Mouse (Mus musculus): ENCODE results near the gene Dock2. TPM values are rescaled to one million over a fixed set of nuclear protein-coding genes. Genes with fewer than 3 reads are reported as not detected.
A peak's percentile ranks its signal among the peaks of the same experiment; 100 is the strongest.

The Dock2 gene
- polyA plus RNA-seq, 1 experiment from 2014 or later, result 1.5 TPM

DNA sequence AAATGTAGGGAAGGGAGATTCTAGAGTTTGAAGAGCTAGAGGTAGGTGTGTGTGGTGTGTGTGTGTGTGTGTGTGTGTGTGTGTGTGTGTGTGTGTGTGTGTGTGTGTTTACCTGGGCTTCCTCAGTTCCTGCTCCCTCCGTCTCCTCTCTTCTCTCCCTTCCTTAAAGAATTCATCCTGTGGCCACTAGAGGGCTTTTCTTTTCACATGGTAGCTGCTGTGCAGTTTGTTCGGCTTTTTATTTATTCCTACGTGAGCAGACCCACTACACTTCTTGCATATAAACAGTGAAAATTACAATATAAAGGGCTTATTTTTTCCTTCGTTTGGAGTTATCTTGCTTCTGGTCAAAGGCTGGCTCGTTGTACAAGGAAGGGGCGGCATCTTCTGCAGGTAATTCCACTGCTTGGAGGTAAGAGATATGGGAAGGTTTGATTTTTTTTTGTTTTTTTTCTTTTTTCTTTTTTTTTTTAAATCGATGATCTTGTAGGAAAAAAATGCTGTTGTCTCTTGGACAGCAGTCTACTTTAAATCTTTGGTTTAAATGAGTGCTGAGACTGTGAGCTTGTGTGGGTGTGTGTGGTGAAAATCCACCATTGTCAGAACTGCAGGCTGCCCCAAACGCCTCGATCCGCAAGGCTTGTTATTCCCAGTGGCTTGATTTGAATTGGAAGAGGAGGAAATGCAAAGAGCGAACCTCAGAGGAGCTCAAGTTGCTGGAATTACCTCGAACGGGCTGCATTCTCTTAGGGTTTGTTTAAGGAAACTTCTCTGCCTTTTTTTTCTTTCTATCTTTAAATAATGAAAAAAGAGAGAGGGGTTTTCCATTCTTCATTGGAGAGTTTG is 468.9 kb downstream of the Dock2 start, which contains the start of gene Fam196b:
Fam196b (plus strand) TSS at position 289 of the 846 bp plus-strand sequence.
- 4% methylated on average over 13 of the region's 13 CpGs for WGBS
- no peak; the same call in 1 of the 2 replicates for ATAC-seq (ENCODE audit: insufficient read depth)
- no peaks in the 10 kb centered on the region for H3K36me3 ChIP-seq (ENCODE audit: insufficient read depth)
- no peaks in the 10 kb centered on the region for H3K27me3 ChIP-seq (ENCODE audit: insufficient read depth, low read length)
- TF ChIP-seq CTCF (IDR thresholded peaks at IDR 0.05; ENCODE audit: low read depth), result peak; percentile 71
- H3K4me3 ChIP-seq (ENCODE audit: low read depth, low read length), result peak within 1 kb of the TSS; percentile 19; the same call in 1 of the 2 replicates
- DNase-seq, result peak; percentile 80
- H3K27ac ChIP-seq (ENCODE audit: low read depth), result no peak within 1 kb of the TSS
- H3K4me1 ChIP-seq (ENCODE audit: insufficient read depth), result no peaks in the 10 kb centered on the region
- H3K9me3 ChIP-seq (ENCODE audit: low read depth, low read length), result no peaks in the 10 kb centered on the region
- peak within 1 kb of the TSS; percentile 20; the same call in 1 of the 2 replicates for H3K9ac ChIP-seq
- peak within 1 kb of the TSS; percentile 55 for H3K4me2 ChIP-seq

DNA sequence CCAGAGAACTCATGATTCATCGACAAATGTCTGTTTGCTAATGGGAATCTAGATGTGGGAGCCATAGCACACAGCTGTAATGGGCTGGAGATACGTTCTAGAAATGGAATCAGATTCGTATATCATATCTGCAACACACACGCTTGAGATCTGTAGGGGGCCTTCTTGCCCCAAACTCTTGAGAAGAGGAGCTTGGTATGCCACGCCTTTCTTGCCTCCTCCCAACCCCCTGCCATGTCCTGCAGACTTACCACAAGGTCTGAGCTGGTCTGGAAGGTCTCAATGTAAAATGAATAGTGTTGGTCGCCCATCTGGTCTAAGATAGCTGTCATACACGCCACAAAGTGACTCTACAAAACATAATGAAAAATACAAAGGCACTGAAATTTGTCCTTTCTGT is 471.5 kb downstream of the Dock2 start:
- Histone ChIP-seq H3K27ac (ENCODE audit: low read depth) (no peak overlapping the region), H3K36me3 (ENCODE audit: insufficient read depth) (no peaks in the 10 kb centered on the region), H3K9ac (no peak overlapping the region), H3K4me2 (no peak overlapping the region), H3K9me3 (ENCODE audit: low read depth, low read length) (no peaks in the 10 kb centered on the region), H3K27me3 (ENCODE audit: insufficient read depth, low read length) (no peaks in the 10 kb centered on the region), H3K4me1 (ENCODE audit: insufficient read depth) (no peaks in the 10 kb centered on the region), H3K4me3 (ENCODE audit: low read depth, low read length) (no peak overlapping the region)
- 64% methylated on average over 7 of the region's 7 CpGs for WGBS
- no peak for DNase-seq
- ATAC-seq (ENCODE audit: insufficient read depth), result no peak
- TF ChIP-seq CTCF (IDR thresholded peaks at IDR 0.05; ENCODE audit: low read depth), result no peak

DNA sequence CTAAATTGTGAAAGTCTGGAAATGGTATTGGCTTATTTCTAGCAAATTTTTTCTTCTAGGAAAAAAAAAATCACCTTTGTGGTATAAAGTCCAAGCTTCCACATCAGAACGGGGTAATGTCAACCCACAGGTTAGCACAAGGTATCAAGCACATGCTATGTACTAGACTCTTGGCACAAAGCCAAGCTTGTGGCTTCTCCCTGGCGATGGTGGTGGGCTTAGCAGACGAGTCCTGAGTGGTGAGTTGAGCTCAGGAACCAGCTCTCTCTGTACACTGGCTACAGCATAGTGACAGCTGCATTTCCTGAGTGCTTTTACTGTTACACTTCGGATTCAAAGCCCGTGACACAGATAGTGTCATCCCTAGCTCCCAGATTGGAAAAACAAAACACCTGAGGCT is 472.0 kb downstream of the Dock2 start:
- H3K36me3 ChIP-seq (ENCODE audit: insufficient read depth), result no peaks in the 10 kb centered on the region
- TF ChIP-seq CTCF (IDR thresholded peaks at IDR 0.05; ENCODE audit: low read depth), result no peak
- H3K27me3 ChIP-seq (ENCODE audit: insufficient read depth, low read length), result no peaks in the 10 kb centered on the region
- ATAC-seq (ENCODE audit: insufficient read depth) (no peak), DNase-seq (no peak)
- no peak overlapping the region for H3K4me2 ChIP-seq
- H3K9me3 ChIP-seq (ENCODE audit: low read depth, low read length), result no peaks in the 10 kb centered on the region
- H3K4me3 ChIP-seq (ENCODE audit: low read depth, low read length), result no peak overlapping the region
- WGBS, result 43% methylated on average over 5 of the region's 5 CpGs
- no peaks in the 10 kb centered on the region for H3K4me1 ChIP-seq (ENCODE audit: insufficient read depth)
- no peak overlapping the region for H3K9ac ChIP-seq
- no peak overlapping the region for H3K27ac ChIP-seq (ENCODE audit: low read depth)

DNA sequence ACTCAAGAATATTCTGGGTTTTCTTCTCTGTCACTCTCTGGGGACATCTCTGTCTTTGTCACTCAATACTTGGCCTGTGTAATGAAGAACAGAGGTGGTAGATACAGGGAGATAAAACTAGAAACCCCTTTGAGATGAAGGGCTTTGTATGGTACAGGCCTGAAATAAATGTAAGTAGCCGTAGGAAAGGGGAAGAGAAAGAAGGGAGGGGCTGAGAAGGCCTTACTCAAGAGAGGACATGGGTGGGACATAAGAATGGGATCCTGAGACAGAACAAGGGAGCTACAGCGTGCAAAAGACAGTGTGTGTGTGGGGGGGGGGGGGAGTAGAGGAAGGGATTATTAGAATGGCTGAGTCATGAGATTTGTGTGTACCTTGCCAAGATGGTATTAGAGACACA is 474.3 kb downstream of the Dock2 start:
- H3K4me2 ChIP-seq, result no peak overlapping the region
- DNase-seq (no peak), ATAC-seq (ENCODE audit: insufficient read depth) (no peak)
- H3K4me1 ChIP-seq (ENCODE audit: insufficient read depth), result no peaks in the 10 kb centered on the region
- no peaks in the 10 kb centered on the region for H3K36me3 ChIP-seq (ENCODE audit: insufficient read depth)
- WGBS, result 51% methylated on average over 2 of the region's 2 CpGs
- no peak for TF ChIP-seq CTCF (IDR thresholded peaks at IDR 0.05; ENCODE audit: low read depth)
- no peak overlapping the region for H3K9ac ChIP-seq
- no peak overlapping the region for H3K27ac ChIP-seq (ENCODE audit: low read depth)
- H3K27me3 ChIP-seq (ENCODE audit: insufficient read depth, low read length), result no peaks in the 10 kb centered on the region
- H3K9me3 ChIP-seq (ENCODE audit: low read depth, low read length), result no peaks in the 10 kb centered on the region
- H3K4me3 ChIP-seq (ENCODE audit: low read depth, low read length), result no peak overlapping the region

DNA sequence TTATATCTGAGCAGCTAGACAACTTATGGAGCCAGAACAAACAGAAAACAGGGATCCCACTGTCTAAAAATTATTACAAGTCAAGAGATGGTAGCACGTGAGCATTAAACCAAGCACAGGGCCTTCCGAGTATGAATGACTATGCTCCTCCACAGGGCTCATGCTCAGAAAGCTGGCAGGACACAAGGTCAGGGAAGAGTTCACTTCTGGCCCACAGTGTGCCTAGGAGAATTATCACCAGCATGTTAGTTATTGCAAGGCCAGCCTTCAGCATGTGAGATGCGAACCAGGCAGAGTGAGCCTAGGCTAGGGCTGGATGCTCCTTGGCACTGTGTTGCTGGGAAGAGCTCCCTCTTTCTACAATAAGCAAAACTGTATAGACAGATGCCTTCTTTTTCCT is 475.0 kb downstream of the Dock2 start:
- TF ChIP-seq CTCF (IDR thresholded peaks at IDR 0.05; ENCODE audit: low read depth), result no peak
- Histone ChIP-seq H3K9me3 (ENCODE audit: low read depth, low read length) (no peaks in the 10 kb centered on the region), H3K4me2 (no peak overlapping the region), H3K4me1 (ENCODE audit: insufficient read depth) (no peaks in the 10 kb centered on the region), H3K36me3 (ENCODE audit: insufficient read depth) (no peaks in the 10 kb centered on the region), H3K27ac (ENCODE audit: low read depth) (no peak overlapping the region), H3K4me3 (ENCODE audit: low read depth, low read length) (no peak overlapping the region), H3K27me3 (ENCODE audit: insufficient read depth, low read length) (no peaks in the 10 kb centered on the region), H3K9ac (no peak overlapping the region)
- ATAC-seq (ENCODE audit: insufficient read depth) (no peak), DNase-seq (no peak)
- WGBS, result 86% methylated on average over 3 of the region's 3 CpGs

DNA sequence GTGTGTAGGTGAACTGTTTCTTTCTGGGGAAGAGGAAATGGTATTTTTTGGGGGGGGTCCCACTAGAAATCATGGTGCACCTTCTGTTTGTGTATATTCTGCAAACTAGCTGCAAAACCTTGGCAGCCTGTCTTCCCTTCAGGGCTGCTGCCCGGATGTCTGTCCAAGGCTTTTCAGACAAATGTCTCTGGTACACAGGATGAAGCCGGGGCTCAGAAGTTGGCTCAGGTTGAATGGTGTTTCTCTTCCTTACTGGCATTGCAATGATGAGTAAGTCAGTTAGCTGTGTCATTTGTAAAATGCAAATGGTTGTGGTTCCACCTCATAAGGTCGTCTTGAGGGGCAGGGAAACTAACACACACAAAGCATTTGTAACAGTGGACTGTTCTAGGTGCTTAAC is 477.5 kb downstream of the Dock2 start:
- WGBS, result 55% methylated on average over 3 of the region's 3 CpGs
- no peaks in the 10 kb centered on the region for H3K4me1 ChIP-seq (ENCODE audit: insufficient read depth)
- no peak overlapping the region for H3K4me3 ChIP-seq (ENCODE audit: low read depth, low read length)
- DNase-seq (no peak), ATAC-seq (ENCODE audit: insufficient read depth) (no peak)
- H3K36me3 ChIP-seq (ENCODE audit: insufficient read depth), result no peaks in the 10 kb centered on the region
- no peak overlapping the region for H3K4me2 ChIP-seq
- no peak for TF ChIP-seq CTCF (IDR thresholded peaks at IDR 0.05; ENCODE audit: low read depth)
- H3K9ac ChIP-seq, result no peak overlapping the region
- no peak overlapping the region for H3K27ac ChIP-seq (ENCODE audit: low read depth)
- no peaks in the 10 kb centered on the region for H3K9me3 ChIP-seq (ENCODE audit: low read depth, low read length)
- no peaks in the 10 kb centered on the region for H3K27me3 ChIP-seq (ENCODE audit: insufficient read depth, low read length)

DNA sequence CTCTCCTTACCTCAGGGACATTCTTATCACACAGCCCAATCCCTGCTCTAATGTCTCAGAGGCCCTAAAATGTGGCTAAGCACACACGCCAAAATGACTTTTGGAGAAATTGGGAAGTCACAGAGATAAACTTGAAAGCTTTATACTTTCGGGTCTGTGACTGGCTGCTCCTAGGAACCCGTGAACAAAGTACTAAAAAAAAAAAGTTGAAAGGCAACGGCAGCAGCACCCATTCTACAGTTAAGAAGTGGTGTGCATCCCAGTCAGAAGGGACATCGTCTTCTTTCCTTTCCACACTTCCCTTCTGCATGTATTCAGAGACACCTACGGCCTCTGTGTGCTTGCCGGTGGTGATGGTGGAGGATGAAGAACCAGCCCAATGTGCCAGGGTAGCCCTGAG is 483.6 kb downstream of the Dock2 start:
- Histone ChIP-seq H3K36me3 (ENCODE audit: insufficient read depth) (no peaks in the 10 kb centered on the region), H3K9me3 (ENCODE audit: low read depth, low read length) (no peaks in the 10 kb centered on the region), H3K9ac (no peak overlapping the region), H3K27me3 (ENCODE audit: insufficient read depth, low read length) (no peaks in the 10 kb centered on the region), H3K27ac (ENCODE audit: low read depth) (no peak overlapping the region), H3K4me2 (no peak overlapping the region), H3K4me1 (ENCODE audit: insufficient read depth) (no peaks in the 10 kb centered on the region), H3K4me3 (ENCODE audit: low read depth, low read length) (no peak overlapping the region)
- WGBS, result 85% methylated on average over 7 of the region's 7 CpGs
- ATAC-seq (ENCODE audit: insufficient read depth), result no peak
- DNase-seq, result no peak
- TF ChIP-seq CTCF (IDR thresholded peaks at IDR 0.05; ENCODE audit: low read depth), result no peak
